ENCODE assay signal across 34 mouse cellular contexts in the genomic region with DNA sequence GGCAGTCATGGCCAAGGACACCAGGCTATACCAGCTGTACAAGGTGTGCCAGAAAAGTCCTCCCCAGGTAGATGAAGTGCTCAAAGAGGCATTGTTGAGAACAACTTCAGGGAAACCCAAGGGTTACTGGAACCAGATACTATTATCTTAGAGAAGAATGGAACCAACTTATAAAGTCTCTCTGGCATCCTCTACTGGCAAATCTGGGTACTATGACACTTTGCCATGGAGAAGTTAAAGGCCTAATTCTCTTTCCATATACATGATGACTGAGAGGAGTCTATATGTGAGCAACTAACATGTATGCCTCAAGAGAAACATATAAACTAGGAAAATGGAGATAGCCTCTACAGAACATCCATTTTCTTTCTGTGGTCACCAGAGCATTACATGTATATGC. TPM values are rescaled to one million over a fixed set of nuclear protein-coding genes. Genes with fewer than 3 reads are reported as not detected.
DNase-seq lines count a peak whose midpoint lies in the region; ATAC-seq and TF ChIP-seq lines count a peak whose summit lies in the region.
"Had no signal": no experiment of that assay in that cellular context is flagged by ENCODE, and none has a peak within 500 bp of the region (broad histone marks: within the 10 kb centered on the region; RNA-seq: fewer than 3 reads in every experiment).

No protein-coding gene starts in this region.

- H3K4me2 ChIP-seq in stomach, postnatal 0 days (replicated peaks; ENCODE audit: low read depth) = no peak overlapping the region
- H3K4me2 ChIP-seq: forebrain, embryonic 13.5 days; heart, embryonic 12.5 days; heart, embryonic 15.5 days; hindbrain, embryonic 13.5 days; intestine, embryonic 15.5 days had no signal

- H3K4me3 ChIP-seq in E14TG2a.4 (replicated peaks; ENCODE audit: low read length) = no peak overlapping the region
- H3K4me3 ChIP-seq in stomach, postnatal 0 days (ENCODE audit: low read depth, low read length) = no peak overlapping the region
- H3K4me3 ChIP-seq: forebrain, embryonic 10.5 days; forebrain, embryonic 13.5 days; gastrocnemius, adult 2 months; heart, embryonic 12.5 days; heart, embryonic 15.5 days; hindbrain, embryonic 10.5 days; hindbrain, embryonic 13.5 days; intestine, embryonic 15.5 days had no signal

- no peak for ATAC-seq in stomach, postnatal 0 days (ENCODE audit: low FRiP score, low TSS enrichment)
- ATAC-seq: activated CD4-positive, CD25-positive, alpha-beta regulatory T cell, adult 4 months; forebrain, embryonic 13.5 days; forebrain, embryonic 16.5 days; hindbrain, embryonic 16.5 days; intestine, embryonic 15.5 days; Patski had no signal

- peak; percentile 100 for TF ChIP-seq CTCF in E14TG2a.4 (conservative IDR thresholded peaks at IDR 0.05; ENCODE audit: low read length)
- TF ChIP-seq CTCF in stomach, postnatal 0 days (IDR thresholded peaks at IDR 0.05; ENCODE audit: low read depth) = peak; percentile 22; the same call in 1 of the 2 replicates

- H3K4me1 ChIP-seq in E14TG2a.4 (replicated peaks; ENCODE audit: low read depth, low read length) = no peaks in the 10 kb centered on the region
- H3K4me1 ChIP-seq in stomach, postnatal 0 days (replicated peaks; ENCODE audit: control insufficient read depth, insufficient read depth) = no peaks in the 10 kb centered on the region
- H3K4me1 ChIP-seq: forebrain, embryonic 10.5 days; forebrain, embryonic 13.5 days; heart, embryonic 12.5 days; heart, embryonic 15.5 days; hindbrain, embryonic 10.5 days; hindbrain, embryonic 13.5 days; intestine, embryonic 15.5 days had no signal

- H3K9ac ChIP-seq in stomach, postnatal 0 days (ENCODE audit: low read length) = no peak overlapping the region
- H3K9ac ChIP-seq: forebrain, embryonic 13.5 days; heart, embryonic 12.5 days; heart, embryonic 15.5 days; hindbrain, embryonic 13.5 days; intestine, embryonic 15.5 days had no signal

- no peak overlapping the region for H3K27ac ChIP-seq in stomach, postnatal 0 days (replicated peaks)
- H3K27ac ChIP-seq: forebrain, embryonic 10.5 days; forebrain, embryonic 13.5 days; gastrocnemius, adult 2 months; heart, embryonic 15.5 days; hindbrain, embryonic 10.5 days; hindbrain, embryonic 13.5 days; intestine, embryonic 15.5 days had no signal

- no peaks in the 10 kb centered on the region for H3K36me3 ChIP-seq in E14TG2a.4 (ENCODE audit: insufficient read depth, low read length)
- H3K36me3 ChIP-seq in stomach, postnatal 0 days (ENCODE audit: control insufficient read depth, insufficient read depth, low read length) = no peaks in the 10 kb centered on the region
- H3K36me3 ChIP-seq: forebrain, embryonic 10.5 days; G1E; heart, embryonic 12.5 days; heart, embryonic 15.5 days; hindbrain, embryonic 10.5 days; hindbrain, embryonic 13.5 days; intestine, embryonic 15.5 days had no signal

- no peaks in the 10 kb centered on the region; the same call in 1 of the 2 replicates for H3K27me3 ChIP-seq in E14TG2a.4 (ENCODE audit: insufficient read depth, low read length)
- no peaks in the 10 kb centered on the region for H3K27me3 ChIP-seq in stomach, postnatal 0 days (ENCODE audit: control insufficient read depth, insufficient read depth, low read length)
- H3K27me3 ChIP-seq: forebrain, embryonic 13.5 days; heart, embryonic 12.5 days; heart, embryonic 15.5 days; hindbrain, embryonic 13.5 days; intestine, embryonic 15.5 days; Patski had no signal

- H3K9me3 ChIP-seq in E14TG2a.4 (ENCODE audit: low read length) = no peaks in the 10 kb centered on the region
- no peaks in the 10 kb centered on the region for H3K9me3 ChIP-seq in stomach, postnatal 0 days (ENCODE audit: control insufficient read depth, low read length)
- H3K9me3 ChIP-seq: heart, embryonic 15.5 days; intestine, embryonic 15.5 days had no signal

- TF ChIP-seq EP300 in stomach, postnatal 0 days (optimal IDR thresholded peaks at IDR 0.05) = no peak

- DNase-seq in R1 (ENCODE audit: low read depth, low spot score) = peak; percentile 27
- no peak for DNase-seq in stomach, postnatal 0 days (ENCODE audit: low spot score)
- no peak for DNase-seq in spleen, adult 18-20 months
- no peak for DNase-seq in frontal cortex, postnatal 25 days (ENCODE audit: low spot score in 2 of 2)
- no peak for DNase-seq in thymus, postnatal 25 days
- DNase-seq: adrenal gland, adult 8-10 months; adrenal gland, postnatal 25 days; cerebellum, adult 11-12 months; cerebellum, adult 8-10 months; cerebellum, postnatal 10 days; cerebellum, postnatal 36 days; gastrocnemius, adult 2 months; gastrocnemius, postnatal 14 days; heart, adult 18-20 months; heart, postnatal 10 days; heart, postnatal 36 days had no signal

RNA-seq across cellular contexts. Expression of a gene that starts 13.8 kb away (rescaled TPM):
- polyA plus RNA-seq in stomach, postnatal 0 days (2015; fragmentation: Nextera tagmentation; extraction: Ambion mirVana) = not detected in 2 replicates
- polyA plus RNA-seq: activated CD4-positive, CD25-positive, alpha-beta regulatory T cell, adult 4 months; brain, embryonic 14.5 days; cortical plate, adult 2 months; embryonic facial prominence, embryonic 11.5 days; embryonic facial prominence, embryonic 14.5 days; forebrain, embryonic 10.5 days; forebrain, embryonic 13.5 days; forebrain, embryonic 16.5 days; G1E; gonadal fat pad, adult 2 months; heart, embryonic 12.5 days; heart, embryonic 15.5 days; hindbrain, embryonic 10.5 days; hindbrain, embryonic 13.5 days; hindbrain, embryonic 16.5 days; intestine, embryonic 15.5 days; Patski had no signal

RNA-seq across cellular contexts. Expression of a gene that starts 31.5 kb away (rescaled TPM):
- not detected in 2 replicates for polyA plus RNA-seq in stomach, postnatal 0 days (2015; fragmentation: Nextera tagmentation; extraction: Ambion mirVana)
- polyA plus RNA-seq: activated CD4-positive, CD25-positive, alpha-beta regulatory T cell, adult 4 months; brain, embryonic 14.5 days; cortical plate, adult 2 months; embryonic facial prominence, embryonic 11.5 days; embryonic facial prominence, embryonic 14.5 days; forebrain, embryonic 10.5 days; forebrain, embryonic 13.5 days; forebrain, embryonic 16.5 days; G1E; gonadal fat pad, adult 2 months; heart, embryonic 12.5 days; heart, embryonic 15.5 days; hindbrain, embryonic 10.5 days; hindbrain, embryonic 13.5 days; hindbrain, embryonic 16.5 days; intestine, embryonic 15.5 days; Patski had no signal
